21 mouse cellular contexts compared by ENCODE assay signal in the genomic region with DNA sequence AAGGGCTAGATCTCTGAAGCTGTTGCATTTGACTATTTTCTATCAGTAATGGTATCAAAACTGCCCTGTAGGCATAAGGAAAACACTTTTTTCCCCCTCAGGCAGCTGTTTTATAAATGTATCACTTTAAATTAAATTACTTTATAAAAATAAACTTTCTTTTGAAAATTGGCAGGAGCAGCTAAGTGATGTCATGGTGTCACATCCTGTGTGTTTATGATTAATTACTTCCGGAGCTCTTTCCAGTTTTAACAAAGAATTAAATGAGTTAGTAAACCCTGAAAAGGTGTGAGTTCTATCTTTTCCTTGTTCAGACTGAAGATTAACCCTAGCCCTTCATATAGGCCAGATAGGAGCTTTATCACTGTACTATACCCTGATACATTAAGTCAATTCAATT. TPM values are rescaled to one million over a fixed set of nuclear protein-coding genes. Genes with fewer than 3 reads are reported as not detected.
"Had no signal": no experiment of that assay in that cellular context is flagged by ENCODE, and none has a peak within 500 bp of the region (broad histone marks: within the 10 kb centered on the region; RNA-seq: fewer than 3 reads in every experiment).

No protein-coding gene starts in this region.

- DNase-seq: kidney, adult 9 months; layer of hippocampus, adult 9-11 months; liver; lung, postnatal 14 days; midbrain, embryonic 14.5 days; right cerebral cortex, adult 18-20 months; right cerebral cortex, postnatal 14 days; right cerebral cortex, postnatal 4 days; thymus, adult 2 months; thymus, postnatal 14 days; thymus, postnatal 4 days had no signal

- H3K27me3 ChIP-seq: limb, embryonic 13.5 days; liver, embryonic 12.5 days; liver, embryonic 15.5 days had no signal

- H3K27ac ChIP-seq: layer of hippocampus, adult 2 months; limb, embryonic 10.5 days; limb, embryonic 13.5 days; liver, embryonic 12.5 days; liver, embryonic 15.5 days; stomach, postnatal 0 days had no signal

- H3K4me1 ChIP-seq: limb, embryonic 10.5 days; limb, embryonic 13.5 days; liver, embryonic 12.5 days; liver, embryonic 15.5 days had no signal

- H3K9me3 ChIP-seq: limb, embryonic 10.5 days; limb, embryonic 13.5 days; liver, embryonic 12.5 days; liver, embryonic 15.5 days had no signal

- H3K9ac ChIP-seq: limb, embryonic 13.5 days; liver, embryonic 12.5 days; liver, embryonic 15.5 days had no signal

- H3K36me3 ChIP-seq: limb, embryonic 10.5 days; limb, embryonic 13.5 days; liver, embryonic 12.5 days; liver, embryonic 15.5 days had no signal

- ATAC-seq: intestine, postnatal 0 days; liver, embryonic 12.5 days had no signal

- H3K4me3 ChIP-seq: layer of hippocampus, adult 2 months; limb, embryonic 10.5 days; limb, embryonic 13.5 days; liver, embryonic 12.5 days; liver, embryonic 15.5 days had no signal

- H3K4me2 ChIP-seq: limb, embryonic 13.5 days; liver, embryonic 12.5 days; liver, embryonic 15.5 days; midbrain, embryonic 11.5 days had no signal

RNA-seq across cellular contexts. Expression of gene Slc39a12, which starts 59.2 kb away (rescaled TPM):
- polyA plus RNA-seq: intestine, embryonic 14.5 days; intestine, postnatal 0 days; kidney, embryonic 16.5 days; liver, embryonic 12.5 days had no signal
